Mouse (Mus musculus): ENCODE results near the gene Cdc42bpa. TPM values are rescaled to one million over a fixed set of nuclear protein-coding genes. Genes with fewer than 3 reads are reported as not detected.

The Cdc42bpa gene
- 10 to 100 TPM in 1 of 2 experiments, under 1 TPM in 1; 0.56 to 10.3 TPM for polyA plus RNA-seq (2012; fragmentation: generic; extraction: Trizol)

GRCm38 (mm10) chr1:179959721-179960542 lies at the start of gene Cdc42bpa:
TSS of gene Cdc42bpa (plus strand) at chr1:179960472.

GRCm38 (mm10) chr1:180198959-180199714 lies 238.9 kb downstream of the Cdc42bpa start, which contains the start of gene Coq8a:
TSS of gene Coq8a (minus strand) at chr1:180199602.

Other genes with a start within 250 kb of the Cdc42bpa start
- gene Kif28, start 215.2 kb upstream of the Cdc42bpa start, polyA plus RNA-seq (2012; fragmentation: generic; extraction: Trizol): not detected
- under 1 TPM in 1 of 2 experiments, not detected in 1; 0.02 TPM for gene Gm10518, start 157.1 kb upstream of the Cdc42bpa start, polyA plus RNA-seq (2012; fragmentation: generic; extraction: Trizol)
- 1 to 10 TPM in 1 of 2 experiments, under 1 TPM in 1; 0.90 to 6.5 TPM for gene Ahctf1, start 156.8 kb upstream of the Cdc42bpa start, polyA plus RNA-seq (2012; fragmentation: generic; extraction: Trizol)
- 1 to 10 TPM in 1 of 2 experiments, under 1 TPM in 1; 0.70 to 9.6 TPM for gene Coq8a, start 239.1 kb downstream of the Cdc42bpa start, polyA plus RNA-seq (2012; fragmentation: generic; extraction: Trizol)

Measured in C3H10T1/2 (cell line).